Mouse (Mus musculus) midbrain, embryonic 14.5 days (tissue): ENCODE results near the gene Mfsd13b. TPM values are rescaled to one million over a fixed set of nuclear protein-coding genes. Genes with fewer than 3 reads are reported as not detected.
A peak's percentile ranks its signal among the peaks of the same experiment; 100 is the strongest.

Experiments
- ATAC-seq: fragments of 200-750 bp; cut with Nextera tagmentation; 2 replicates; pipeline ENCODE4 v1.8.0; 2017; ENCODE audit warnings: moderate number of reproducible peaks, moderate library complexity; ENCODE audit not compliant: low FRiP score, low TSS enrichment
- DNase-seq: peaks from one replicate; pipeline ENCODE4 v3.0.0-alpha.2; 2015
- H3K27ac ChIP-seq: fragments of 300-500 bp; sonication (generic); replicated peaks from 2 replicates; pipeline ENCODE4 v1.5.1; 2014; ENCODE audit warnings: mild to moderate bottlenecking, low read depth, low read length, moderate library complexity
- H3K27me3 ChIP-seq: fragments of 300-500 bp; sonication (generic); 2 replicates; pipeline ENCODE4 v1.6.1; 2014; ENCODE audit warnings: low read length, control low read depth, mixed read lengths; ENCODE audit not compliant: control insufficient read depth, insufficient read depth
- H3K36me3 ChIP-seq: fragments of 300-500 bp; sonication (generic); 2 replicates; pipeline ENCODE4 v1.6.1; 2014; ENCODE audit warnings: low read length, control low read depth; ENCODE audit not compliant: control insufficient read depth, insufficient read depth
- H3K4me1 ChIP-seq: fragments of 300-500 bp; sonication (generic); 2 replicates; pipeline ENCODE4 v1.6.1; 2014; ENCODE audit warnings: mild to moderate bottlenecking, antibody characterized with exemption, low read length, control low read depth; ENCODE audit not compliant: control insufficient read depth, insufficient read depth
- H3K4me2 ChIP-seq: fragments of 300-500 bp; sonication (generic); 2 replicates; pipeline ENCODE4 v1.6.1; 2014; ENCODE audit warnings: mild to moderate bottlenecking, low read length, moderate library complexity
- H3K4me3 ChIP-seq: fragments of 300-500 bp; sonication (generic); replicated peaks from 2 replicates; pipeline ENCODE4 v1.5.1; 2014; ENCODE audit warnings: low read depth, low read length
- H3K9ac ChIP-seq: fragments of 300-500 bp; sonication (generic); replicated peaks from 2 replicates; pipeline ENCODE4 v1.6.1; 2014; ENCODE audit warnings: mild to moderate bottlenecking, low read length, moderate library complexity
- H3K9me3 ChIP-seq: fragments of 300-500 bp; sonication (generic); 2 replicates; pipeline ENCODE4 v1.6.1; 2016; ENCODE audit warnings: low read length, control low read depth, mixed read lengths; ENCODE audit not compliant: control insufficient read depth
- WGBS: fragments of 180-500 bp; shearing (Covaris S2); extraction: QIAGEN DNeasy Blood & Tissue Kit; methylation state at CpG from one replicate; pipeline ENCODE4 v1.1.7; 2014; 5-methylcytosine and 5-hydroxymethylcytosine counted together
- polyA plus RNA-seq: library from polyadenylated mRNA; unstranded; fragments of >200 nt; fragmentation: Nextera tagmentation; extraction: Ambion mirVana; gene quantifications from 2 replicates; pipeline ENCODE4 v1.2.1, GENCODE M21; 2014

Mfsd13b gene
- polyA plus RNA-seq, 1 experiment from 2014 or later, result not detected

DNA sequence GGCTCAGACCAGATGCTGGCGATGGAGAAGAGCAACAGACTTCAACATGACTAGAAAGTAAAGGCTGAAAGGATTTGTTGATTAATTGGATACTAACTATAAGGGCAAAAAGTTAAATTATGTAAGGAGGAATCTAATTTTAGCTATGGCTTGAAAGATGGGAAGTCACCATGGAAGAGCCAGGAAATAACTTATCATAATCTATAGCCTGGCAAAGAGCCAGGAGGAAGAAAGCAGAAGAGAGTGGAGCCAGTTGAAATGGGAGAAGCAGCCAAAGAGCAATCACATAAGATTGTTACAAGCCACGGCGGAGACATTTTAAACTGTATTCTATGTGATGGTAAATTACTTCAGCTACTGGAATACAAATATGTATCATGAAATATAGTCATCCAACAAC, 8.3 kb upstream of the Mfsd13b start:
- Histone ChIP-seq H3K9me3 (no peaks in the 10 kb centered on the region), H3K4me2 (no peak overlapping the region), H3K27me3 (no peaks in the 10 kb centered on the region), H3K36me3 (0 out of 2 replicates have a peak, but pooled peaks cover 9% of the 10 kb centered on the region), H3K27ac (no peak overlapping the region), H3K4me1 (peaks cover 7% of the 10 kb centered on the region), H3K9ac (no peak overlapping the region), H3K4me3 (no peak overlapping the region)
- WGBS, result 92% methylated on average over 3 of the region's 3 CpGs
- no peak for DNase-seq
- no peak for ATAC-seq

DNA sequence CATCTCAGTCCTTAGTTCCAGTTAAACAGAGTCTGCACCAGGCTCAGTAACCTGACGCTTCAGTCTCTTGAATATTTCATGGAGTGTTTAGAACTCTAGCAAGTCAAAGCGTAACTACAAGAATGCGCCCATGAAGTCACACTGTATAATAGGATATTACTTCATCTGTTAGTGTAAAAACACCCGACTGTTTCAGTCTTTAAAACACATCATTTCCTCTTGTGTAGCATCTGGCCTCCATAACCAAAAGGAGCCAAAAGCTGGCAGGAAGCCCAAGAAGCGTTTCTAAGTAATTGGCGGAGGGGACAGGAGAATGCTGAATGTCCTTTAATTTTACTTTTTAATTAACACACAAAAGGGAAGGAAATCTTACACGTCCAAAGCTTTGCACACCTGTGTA, 5.2 kb upstream of the Mfsd13b start:
- Histone ChIP-seq H3K36me3 (no peaks in the 10 kb centered on the region), H3K9me3 (no peaks in the 10 kb centered on the region), H3K4me2 (no peak overlapping the region), H3K27me3 (no peaks in the 10 kb centered on the region), H3K27ac (no peak overlapping the region), H3K4me1 (peaks cover 18% of the 10 kb centered on the region), H3K9ac (no peak overlapping the region), H3K4me3 (no peak overlapping the region)
- WGBS, result 37% methylated on average over 7 of the region's 7 CpGs
- no peak for ATAC-seq
- peak; percentile 46 for DNase-seq

DNA sequence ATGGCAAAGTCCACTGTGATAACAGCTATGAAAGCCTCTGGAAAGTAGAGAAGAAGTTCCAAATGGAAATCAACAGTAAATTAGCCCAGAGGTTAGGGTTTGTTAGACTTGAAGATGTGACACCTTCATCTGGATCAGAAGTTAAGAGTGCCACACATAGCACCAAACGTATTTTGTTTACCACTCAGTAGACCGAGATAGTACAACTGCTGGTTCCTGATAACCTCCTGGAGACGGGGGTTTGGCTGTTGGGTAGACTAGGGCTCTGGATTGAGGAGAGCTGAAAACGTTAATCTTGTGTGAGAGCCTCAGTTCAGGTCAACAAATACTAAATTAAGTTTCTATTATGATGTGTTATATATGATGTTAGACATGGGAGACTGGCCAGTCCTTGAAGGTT, 2.3 kb upstream of the Mfsd13b start:
- Histone ChIP-seq H3K27me3 (no peaks in the 10 kb centered on the region), H3K4me3 (no peak overlapping the region; the same call in 1 of the 2 replicates), H3K9me3 (no peaks in the 10 kb centered on the region), H3K27ac (no peak overlapping the region), H3K9ac (no peak overlapping the region), H3K4me2 (peak overlapping the region; percentile 89), H3K36me3 (no peaks in the 10 kb centered on the region), H3K4me1 (peaks cover 24% of the 10 kb centered on the region)
- no peak for DNase-seq
- ATAC-seq, result no peak
- 91% methylated on average over 4 of the region's 4 CpGs for WGBS

DNA sequence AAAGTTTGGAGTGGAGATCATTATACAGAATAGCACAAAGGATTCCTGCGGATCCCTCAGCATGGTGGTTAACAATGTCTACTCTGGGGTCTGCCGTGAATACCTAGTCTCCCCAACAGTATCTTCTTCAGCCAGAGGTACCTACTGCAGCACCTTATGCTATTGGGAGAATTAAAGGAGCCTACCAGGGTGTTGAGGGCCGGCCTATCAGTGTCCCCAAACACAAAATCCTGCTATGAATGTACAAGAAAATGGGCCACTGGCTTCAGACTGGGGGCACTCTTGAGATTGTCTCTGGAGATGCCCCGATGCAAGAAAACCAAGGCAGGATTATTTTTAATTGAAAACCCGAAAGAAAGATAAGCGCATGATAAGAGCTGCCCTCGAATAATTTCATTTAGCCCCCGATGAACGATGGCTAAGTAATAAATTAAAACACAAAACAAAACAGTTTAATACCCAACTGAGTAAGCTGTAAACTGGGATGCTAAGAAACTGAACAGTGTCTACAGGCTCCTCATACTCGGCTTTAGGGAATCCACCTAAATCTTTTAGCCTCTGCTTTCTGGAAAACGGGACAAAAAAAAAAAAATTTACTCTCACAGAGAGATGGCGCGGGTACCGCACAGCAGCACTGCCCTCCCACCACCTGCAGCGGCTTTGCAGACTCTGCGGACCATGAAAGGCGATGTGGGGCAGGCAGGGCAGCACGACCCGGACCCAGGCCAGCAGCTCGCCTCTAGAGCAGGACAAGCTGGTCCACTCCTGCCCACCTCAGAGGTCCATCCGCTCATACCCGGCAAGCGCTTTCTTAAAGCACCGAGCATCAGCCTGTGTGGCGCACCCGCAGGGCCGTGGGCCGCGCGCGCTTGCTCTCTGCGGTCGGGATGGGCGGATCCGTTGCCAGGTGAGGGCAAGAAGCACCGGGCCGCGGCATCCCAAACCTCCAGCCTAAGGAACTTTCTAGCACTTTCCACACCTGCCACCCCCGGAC, 1.1 kb upstream of the Mfsd13b start:
- WGBS, result 3% methylated on average over 39 of the region's 39 CpGs
- Histone ChIP-seq H3K9me3 (no peaks in the 10 kb centered on the region), H3K9ac (peak overlapping the region; percentile 79), H3K27ac (peak overlapping the region; percentile 64; the same call in 1 of the 2 replicates), H3K4me1 (peaks cover 24% of the 10 kb centered on the region), H3K27me3 (no peaks in the 10 kb centered on the region), H3K36me3 (no peaks in the 10 kb centered on the region), H3K4me3 (peak overlapping the region; percentile 88), H3K4me2 (peak overlapping the region; percentile 89)
- ATAC-seq (peak; percentile 51), DNase-seq (peak; percentile 77)

DNA sequence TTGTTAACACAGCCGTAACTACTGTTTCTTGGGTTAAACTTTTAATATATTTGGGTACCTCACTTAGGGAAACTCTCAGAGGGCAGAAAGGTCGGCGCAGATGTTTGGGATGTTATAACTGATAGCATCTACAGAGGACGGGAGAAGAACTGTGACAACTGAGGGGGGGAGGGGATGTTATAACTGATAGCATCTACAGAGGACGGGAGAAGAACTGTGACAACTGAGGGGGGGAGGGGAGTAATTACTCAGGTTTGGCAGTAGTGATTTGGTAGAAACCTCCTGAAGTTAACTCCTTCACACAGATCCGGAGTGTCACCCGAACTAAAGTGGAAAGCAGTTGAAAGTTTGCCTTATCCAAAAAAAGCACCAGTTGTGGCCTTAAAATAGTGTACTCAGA, 659 bp downstream of the Mfsd13b start:
- no peaks in the 10 kb centered on the region for H3K27me3 ChIP-seq
- ATAC-seq, result 0 out of 2 replicates have a peak, but pooled peaks have one; percentile 1
- peak overlapping the region; percentile 65 for H3K9ac ChIP-seq
- H3K4me3 ChIP-seq, result peak overlapping the region; percentile 88
- no peaks in the 10 kb centered on the region for H3K36me3 ChIP-seq
- H3K4me2 ChIP-seq, result peak overlapping the region; percentile 89
- peak overlapping the region; percentile 78 for H3K27ac ChIP-seq
- peaks cover 21% of the 10 kb centered on the region for H3K4me1 ChIP-seq
- 18% methylated on average over 7 of the region's 7 CpGs for WGBS
- DNase-seq, result peak; percentile 44
- no peaks in the 10 kb centered on the region for H3K9me3 ChIP-seq

DNA sequence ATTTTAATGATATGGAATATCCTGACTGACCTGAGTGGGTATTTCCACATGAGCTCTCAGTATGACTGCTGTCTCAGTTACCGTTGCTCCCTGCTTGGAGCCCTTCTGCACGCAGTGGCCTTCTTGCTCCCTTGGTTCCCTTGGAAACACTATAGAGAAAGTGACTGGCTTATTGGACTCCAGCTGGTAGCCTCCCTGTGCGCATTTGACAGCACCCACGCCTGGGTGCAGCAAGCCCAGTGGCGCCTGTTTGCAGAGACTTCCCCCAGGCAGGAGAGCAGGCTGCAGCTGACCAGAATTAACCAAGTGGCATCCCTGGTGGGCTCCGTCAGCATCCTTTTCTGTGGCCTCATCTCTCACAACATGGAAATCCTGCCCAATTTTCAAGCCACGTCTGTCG, 8.9 kb downstream of the Mfsd13b start:
- 65% methylated on average over 8 of the region's 8 CpGs for WGBS
- no peaks in the 10 kb centered on the region for H3K4me1 ChIP-seq
- no peaks in the 10 kb centered on the region for H3K27me3 ChIP-seq
- no peaks in the 10 kb centered on the region for H3K36me3 ChIP-seq
- no peak overlapping the region for H3K4me3 ChIP-seq
- H3K4me2 ChIP-seq, result no peak overlapping the region
- H3K27ac ChIP-seq, result no peak overlapping the region
- DNase-seq, result no peak
- H3K9ac ChIP-seq, result no peak overlapping the region
- H3K9me3 ChIP-seq, result no peaks in the 10 kb centered on the region
- ATAC-seq, result no peak

DNA sequence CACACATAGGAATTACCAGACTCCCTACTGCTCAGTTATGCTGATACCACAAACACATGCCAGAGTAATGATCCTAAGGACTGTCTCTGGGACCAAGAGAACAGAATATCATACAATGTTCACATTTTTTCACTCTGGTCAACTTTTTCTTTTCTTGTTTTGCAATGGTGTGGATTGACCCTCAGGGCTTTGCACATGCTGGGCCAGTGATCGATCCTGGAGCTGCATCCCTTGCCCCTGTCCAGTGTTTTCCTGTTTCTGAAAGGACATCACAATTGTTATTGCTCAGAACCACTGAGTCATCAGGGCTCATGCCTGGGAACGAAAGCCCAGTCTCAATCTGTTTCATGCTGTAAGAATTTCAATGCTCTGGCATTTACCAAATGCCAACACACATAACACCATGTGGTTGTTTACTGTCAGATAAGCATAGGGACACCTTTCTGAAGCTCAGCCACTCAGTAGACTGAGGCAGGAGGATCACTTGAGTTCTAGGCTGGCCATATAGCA, 16.8 kb downstream of the Mfsd13b start:
- WGBS, result 86% methylated on average over 2 of the region's 2 CpGs
- H3K4me1 ChIP-seq, result no peaks in the 10 kb centered on the region

DNA sequence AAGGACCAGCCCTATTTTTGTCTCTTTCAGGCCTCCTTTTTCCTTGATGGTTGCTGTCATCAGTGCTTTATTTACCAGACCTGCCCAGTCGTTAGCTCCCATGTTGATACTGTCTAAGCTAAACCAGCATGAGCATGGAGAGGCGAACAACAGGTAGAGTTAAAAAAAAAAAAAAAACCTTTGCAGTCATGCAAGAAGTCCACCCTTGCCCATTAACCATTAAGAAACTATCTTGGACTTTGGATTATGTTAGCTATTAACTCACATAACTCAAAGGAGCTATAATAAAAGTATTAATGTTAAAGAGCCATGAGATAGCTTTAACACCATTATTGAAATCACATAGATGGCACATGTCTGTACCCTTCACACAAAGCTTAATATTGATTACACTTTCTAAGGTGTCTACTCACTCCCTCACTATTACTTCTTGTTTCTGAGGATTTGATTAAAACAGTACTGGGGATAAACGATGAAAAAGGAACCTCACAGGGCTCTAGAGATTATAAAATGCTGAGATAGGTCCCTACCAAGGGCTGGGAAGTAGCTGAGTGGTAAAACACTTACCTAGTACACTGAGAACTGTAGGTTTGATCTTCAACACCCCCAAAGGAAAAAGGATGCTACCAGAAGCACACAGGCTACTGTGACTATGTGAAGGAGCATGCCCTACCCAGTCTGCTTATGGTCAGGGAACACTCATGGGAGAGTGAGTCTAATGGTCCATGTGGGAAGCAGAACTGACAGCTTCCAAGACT, 17.9 kb downstream of the Mfsd13b start:
- H3K27me3 ChIP-seq, result no peaks in the 10 kb centered on the region
- no peaks in the 10 kb centered on the region for H3K4me1 ChIP-seq
- DNase-seq (no peak), ATAC-seq (no peak)
- H3K9me3 ChIP-seq, result no peaks in the 10 kb centered on the region
- WGBS, result 82% methylated on average over 3 of the region's 3 CpGs
- no peaks in the 10 kb centered on the region for H3K36me3 ChIP-seq
- H3K4me3 ChIP-seq, result no peak overlapping the region
- no peak overlapping the region for H3K4me2 ChIP-seq
- H3K27ac ChIP-seq, result no peak overlapping the region
- H3K9ac ChIP-seq, result no peak overlapping the region

More for the DNA sequence above, 16.8 kb downstream of the Mfsd13b start:
- H3K27me3 ChIP-seq, result no peaks in the 10 kb centered on the region
- H3K36me3 ChIP-seq, result no peaks in the 10 kb centered on the region
- H3K4me3 ChIP-seq, result no peak overlapping the region
- no peak overlapping the region for H3K9ac ChIP-seq
- no peaks in the 10 kb centered on the region for H3K9me3 ChIP-seq
- no peak overlapping the region for H3K27ac ChIP-seq
- ATAC-seq (no peak), DNase-seq (no peak)
- no peak overlapping the region for H3K4me2 ChIP-seq
